8 mouse cellular contexts compared by ENCODE assay signal in genomic region chr6:17749596-17749995, GRCm38 (mm10). TPM values are rescaled to one million over a fixed set of nuclear protein-coding genes. Genes with fewer than 3 reads are reported as not detected.
A peak's percentile ranks its signal among the peaks of the same experiment; 100 is the strongest.
DNase-seq lines count a peak whose midpoint lies in the region; ATAC-seq and TF ChIP-seq lines count a peak whose summit lies in the region.

No protein-coding gene starts in this region.

- H3K9ac ChIP-seq in heart, postnatal 0 days (replicated peaks; ENCODE audit: low read depth, low read length): peak overlapping the region; percentile 69
- H3K9ac ChIP-seq in embryonic facial prominence, embryonic 11.5 days (replicated peaks; ENCODE audit: low read length): peak overlapping the region; percentile 42; the same call in 1 of the 2 replicates
- H3K9ac ChIP-seq in hindbrain, postnatal 0 days (replicated peaks; ENCODE audit: low read length): peak overlapping the region; percentile 66
- peak overlapping the region; percentile 74 for H3K9ac ChIP-seq in neural tube, embryonic 11.5 days (ENCODE audit: low read length)

- no peak for TF ChIP-seq CTCF in heart, postnatal 0 days (IDR thresholded peaks at IDR 0.05; ENCODE audit: low read depth)
- TF ChIP-seq CTCF in hindbrain, postnatal 0 days (IDR thresholded peaks at IDR 0.05; ENCODE audit: low read depth): no peak

- no peaks in the 10 kb centered on the region for H3K27me3 ChIP-seq in heart, postnatal 0 days (ENCODE audit: control insufficient read depth, insufficient read depth, low read length)
- H3K27me3 ChIP-seq in embryonic facial prominence, embryonic 11.5 days (ENCODE audit: control insufficient read depth, insufficient read depth, low read length): no peaks in the 10 kb centered on the region
- H3K27me3 ChIP-seq in hindbrain, postnatal 0 days (ENCODE audit: insufficient read depth, low read length): no peaks in the 10 kb centered on the region
- H3K27me3 ChIP-seq in neural tube, embryonic 11.5 days (ENCODE audit: control insufficient read depth, insufficient read depth, low read length): no peaks in the 10 kb centered on the region

- no peaks in the 10 kb centered on the region for H3K36me3 ChIP-seq in heart, postnatal 0 days (replicated peaks; ENCODE audit: control insufficient read depth, insufficient read depth, low read length)
- no peaks in the 10 kb centered on the region for H3K36me3 ChIP-seq in embryonic facial prominence, embryonic 11.5 days (replicated peaks; ENCODE audit: control insufficient read depth, insufficient read depth, low read depth, low read length)
- no peaks in the 10 kb centered on the region for H3K36me3 ChIP-seq in hindbrain, postnatal 0 days (ENCODE audit: insufficient read depth, low read length)
- H3K36me3 ChIP-seq in neural tube, embryonic 11.5 days (ENCODE audit: control insufficient read depth, insufficient read depth, low read length): no peaks in the 10 kb centered on the region

- peak overlapping the region; percentile 69 for H3K4me2 ChIP-seq in heart, postnatal 0 days (ENCODE audit: low read depth, low read length)
- peak overlapping the region; percentile 48 for H3K4me2 ChIP-seq in embryonic facial prominence, embryonic 11.5 days (ENCODE audit: low read depth, low read length)
- H3K4me2 ChIP-seq in hindbrain, postnatal 0 days (ENCODE audit: low read depth, low read length): peak overlapping the region; percentile 64
- peak overlapping the region; percentile 58 for H3K4me2 ChIP-seq in neural tube, embryonic 11.5 days (ENCODE audit: low read depth)

- ATAC-seq in heart, postnatal 0 days (ENCODE audit: insufficient read depth, low read depth): no peak
- ATAC-seq in embryonic facial prominence, embryonic 11.5 days (replicated peaks; ENCODE audit: insufficient number of reproducible peaks, low FRiP score, low TSS enrichment, low read depth): no peak
- peak; percentile 15; the same call in 1 of the 2 replicates for ATAC-seq in hindbrain, postnatal 0 days
- 0 out of 2 replicates have a peak, but pooled peaks have one; percentile 10 for ATAC-seq in neural tube, embryonic 11.5 days (ENCODE audit: insufficient read depth, low FRiP score, low TSS enrichment)

- no peaks in the 10 kb centered on the region for H3K9me3 ChIP-seq in heart, postnatal 0 days (replicated peaks; ENCODE audit: control insufficient read depth, low read length)
- H3K9me3 ChIP-seq in embryonic facial prominence, embryonic 11.5 days (replicated peaks; ENCODE audit: control insufficient read depth, low read length): no peaks in the 10 kb centered on the region
- no peaks in the 10 kb centered on the region for H3K9me3 ChIP-seq in hindbrain, postnatal 0 days (ENCODE audit: low read length)
- H3K9me3 ChIP-seq in neural tube, embryonic 11.5 days (ENCODE audit: control insufficient read depth, low read length): no peaks in the 10 kb centered on the region

- H3K27ac ChIP-seq in heart, postnatal 0 days (ENCODE audit: low read depth): peak overlapping the region; percentile 86
- H3K27ac ChIP-seq in embryonic facial prominence, embryonic 11.5 days (replicated peaks; ENCODE audit: low read depth, low read length): no peak overlapping the region
- H3K27ac ChIP-seq in hindbrain, postnatal 0 days: peak overlapping the region; percentile 93
- H3K27ac ChIP-seq in neural tube, embryonic 11.5 days (ENCODE audit: low read depth, low read length): peak overlapping the region; percentile 94

- H3K4me3 ChIP-seq in heart, postnatal 0 days (ENCODE audit: low read depth, low read length): peak overlapping the region; percentile 57
- peak overlapping the region; percentile 32 for H3K4me3 ChIP-seq in embryonic facial prominence, embryonic 11.5 days (ENCODE audit: low read depth, low read length)
- H3K4me3 ChIP-seq in hindbrain, postnatal 0 days (ENCODE audit: low read length): peak overlapping the region; percentile 48
- peak overlapping the region; percentile 57 for H3K4me3 ChIP-seq in neural tube, embryonic 11.5 days (ENCODE audit: low read depth, low read length)

- H3K4me1 ChIP-seq in heart, postnatal 0 days (ENCODE audit: control insufficient read depth, insufficient read depth): peaks cover 16% of the 10 kb centered on the region
- no peaks in the 10 kb centered on the region for H3K4me1 ChIP-seq in embryonic facial prominence, embryonic 11.5 days (ENCODE audit: control insufficient read depth, insufficient read depth, low read length)
- peaks cover 4% of the 10 kb centered on the region; the same call in 1 of the 2 replicates for H3K4me1 ChIP-seq in hindbrain, postnatal 0 days (ENCODE audit: insufficient read depth, low read length)
- H3K4me1 ChIP-seq in neural tube, embryonic 11.5 days (ENCODE audit: control insufficient read depth, insufficient read depth, low read length): peaks cover 6% of the 10 kb centered on the region; the same call in 1 of the 2 replicates

- WGBS in heart, postnatal 0 days: 22% methylated on average over 3 of the region's 3 CpGs
- WGBS in embryonic facial prominence, embryonic 11.5 days: 38% methylated on average over 3 of the region's 3 CpGs
- WGBS in hindbrain, postnatal 0 days: 14% methylated on average over 3 of the region's 3 CpGs
- 35% methylated on average over 3 of the region's 3 CpGs for WGBS in neural tube, embryonic 11.5 days

- no peak for DNase-seq in heart, postnatal 0 days (ENCODE audit: low spot score)
- DNase-seq in heart, adult 8-10 months (ENCODE audit: low spot score): no peak
- no peak for DNase-seq in embryonic facial prominence, embryonic 11.5 days (ENCODE audit: low spot score)
- peak; percentile 48 for DNase-seq in hindbrain, postnatal 0 days (ENCODE audit: low spot score)
- peak; percentile 27 for DNase-seq in neural tube, embryonic 11.5 days (ENCODE audit: low spot score)
- DNase-seq in adrenal gland, adult 18-20 months (ENCODE audit: low spot score in 2 of 2): no peak
- DNase-seq in layer of hippocampus, adult 9-11 months: no peak
- DNase-seq in spleen, postnatal 14 days (ENCODE audit: low spot score in 2 of 2): no peak

- TF ChIP-seq EP300 in heart, postnatal 0 days (IDR thresholded peaks at IDR 0.05; ENCODE audit: low read depth): no peak

RNA-seq across cellular contexts. Expression of gene St7, which starts 56.9 kb away (rescaled TPM):
- 26.0 and 38.5 TPM in 2 replicates for total RNA-seq in heart, postnatal 0 days (2014; rRNA removed; ENCODE audit: low replicate concordance)
- polyA plus RNA-seq in heart, postnatal 0 days (2015; fragmentation: Nextera tagmentation; extraction: Ambion mirVana): 17.3 and 17.7 TPM in 2 replicates
- total RNA-seq in heart, adult 8-10 months (2022): 10 to 100 TPM; 14.4 to 19.0 (median 16.0) TPM
- 25.5 and 26.6 TPM in 2 replicates for polyA plus RNA-seq in embryonic facial prominence, embryonic 11.5 days (2014; fragmentation: Nextera tagmentation; extraction: Ambion mirVana)
- total RNA-seq in hindbrain, postnatal 0 days (2014; rRNA removed): 67.4 and 71.7 TPM in 2 replicates
- polyA plus RNA-seq in hindbrain, postnatal 0 days (2015; fragmentation: Nextera tagmentation; extraction: Ambion mirVana): 35.8 and 36.8 TPM in 2 replicates
- 41.8 and 42.3 TPM in 2 replicates for polyA plus RNA-seq in neural tube, embryonic 11.5 days (2014; fragmentation: Nextera tagmentation; extraction: Ambion mirVana)
- total RNA-seq in adrenal gland, adult 18-20 months (2021): 10 to 100 TPM; 18.3 to 28.9 TPM

Comparison
In these comparisons a context has a peak if more than half of its experiments do, and no peak if none do; other contexts are left out.
1. ATAC-seq: peak in hindbrain, postnatal 0 days (single experiment) and neural tube, embryonic 11.5 days (single experiment); none in heart, postnatal 0 days (single experiment) and embryonic facial prominence, embryonic 11.5 days (single experiment).
2. DNase-seq: peak in hindbrain, postnatal 0 days (single experiment) and neural tube, embryonic 11.5 days (single experiment); none in heart, postnatal 0 days (single experiment), heart, adult 8-10 months (single experiment), embryonic facial prominence, embryonic 11.5 days (single experiment), adrenal gland, adult 18-20 months (0 of 2), layer of hippocampus, adult 9-11 months (single experiment) and spleen, postnatal 14 days (0 of 2).
3. Peak in every context shown above with its lines, with median percentiles within 50 percentile points of each other: H3K4me2 ChIP-seq, H3K4me3 ChIP-seq and H3K9ac ChIP-seq.